Mouse (Mus musculus): Measurements from ENCODE around the gene Git2. TPM values are rescaled to one million over a fixed set of nuclear protein-coding genes. Genes with fewer than 3 reads are reported as not detected.

The Git2 gene
- polyA plus RNA-seq, 1 experiment from 2014 or later: 45.3 TPM

GRCm38 (mm10) chr5:114687901-114688300 lies 87.4 kb downstream of the Git2 start:
- ATAC-seq: no peak
- H3K27me3 ChIP-seq: 0 out of 2 replicates have a peak, but pooled peaks cover 6% of the 10 kb centered on the region
- H3K9me3 ChIP-seq (replicated peaks): no peaks in the 10 kb centered on the region

DNA sequence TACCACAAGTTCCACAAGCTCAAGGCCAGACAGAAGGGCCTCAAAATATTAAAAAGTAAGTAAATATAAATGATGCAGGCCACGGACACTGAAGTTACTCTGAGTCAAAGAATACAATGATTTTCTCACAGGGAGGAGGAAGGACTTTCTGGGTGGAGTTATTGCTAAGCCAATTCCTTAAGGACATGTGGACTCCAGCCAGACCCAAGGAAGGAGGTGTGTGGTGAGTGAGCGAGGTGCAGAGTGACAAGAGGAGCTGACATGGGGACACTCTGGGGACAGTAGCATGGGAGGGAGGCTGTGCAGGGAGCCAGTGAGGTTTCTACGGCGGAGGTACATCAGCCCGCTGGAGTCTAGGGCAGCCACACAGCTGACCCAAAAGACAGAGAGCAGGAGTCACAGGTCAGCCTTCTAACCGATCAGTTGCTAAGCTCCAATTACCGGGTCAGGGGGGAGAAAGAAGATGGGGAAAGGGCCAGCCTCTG lies 88.5 kb downstream of the Git2 start:
- no peak for ATAC-seq
- Histone ChIP-seq H3K27ac (no peak overlapping the region), H3K27me3 (0 out of 2 replicates have a peak, but pooled peaks cover under 1% of the 10 kb centered on the region), H3K36me3 (ENCODE audit: poor library complexity, severe bottlenecking) (no peaks in the 10 kb centered on the region; the same call in 1 of the 2 replicates), H3K9me3 (replicated peaks) (no peaks in the 10 kb centered on the region), H3K4me2 (no peak overlapping the region), H3K4me3 (no peak overlapping the region), H3K9ac (no peak overlapping the region), H3K4me1 (peaks cover 19% of the 10 kb centered on the region)
- WGBS: 74% methylated on average over 7 of the region's 7 CpGs

More at GRCm38 (mm10) chr5:114687901-114688300, 87.4 kb downstream of the Git2 start:
- H3K36me3 ChIP-seq (ENCODE audit: poor library complexity, severe bottlenecking): no peaks in the 10 kb centered on the region; the same call in 1 of the 2 replicates
- H3K4me2 ChIP-seq: no peak overlapping the region
- no peak overlapping the region for H3K4me3 ChIP-seq
- H3K4me1 ChIP-seq: peaks cover 19% of the 10 kb centered on the region
- H3K9ac ChIP-seq: no peak overlapping the region
- H3K27ac ChIP-seq: no peak overlapping the region

DNA sequence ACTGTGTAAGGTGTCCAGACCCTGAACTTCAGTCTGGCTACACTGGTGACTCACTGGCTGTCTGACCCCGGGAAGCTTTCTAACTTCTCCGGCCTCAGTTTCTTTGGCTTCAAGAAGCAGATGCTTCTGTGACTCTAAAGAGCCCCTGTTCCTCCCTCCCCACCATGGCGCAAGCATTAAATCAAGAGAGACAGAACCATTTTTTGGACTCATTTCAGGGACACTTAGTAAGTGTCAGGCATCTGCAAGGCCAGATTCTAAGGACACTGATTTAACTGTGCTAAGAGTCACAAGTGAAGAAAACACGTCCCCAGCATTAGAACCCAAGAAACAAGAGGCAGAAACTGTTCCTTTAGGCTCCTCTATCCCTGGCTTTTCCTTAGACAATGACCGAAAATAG lies 89.3 kb downstream of the Git2 start:
- no peak for ATAC-seq
- H3K4me3 ChIP-seq: no peak overlapping the region
- no peaks in the 10 kb centered on the region for H3K9me3 ChIP-seq (replicated peaks)
- H3K27me3 ChIP-seq: no peaks in the 10 kb centered on the region
- H3K4me2 ChIP-seq: no peak overlapping the region
- no peaks in the 10 kb centered on the region; the same call in 1 of the 2 replicates for H3K36me3 ChIP-seq (ENCODE audit: poor library complexity, severe bottlenecking)
- WGBS: 92% methylated on average over 5 of the region's 5 CpGs
- peaks cover 15% of the 10 kb centered on the region for H3K4me1 ChIP-seq
- no peak overlapping the region for H3K27ac ChIP-seq
- no peak overlapping the region for H3K9ac ChIP-seq

- Histone ChIP-seq H3K4me2 (no peak overlapping the region), H3K4me3 (no peak overlapping the region), H3K36me3 (ENCODE audit: poor library complexity, severe bottlenecking) (peaks cover 7% of the 10 kb centered on the region), H3K9me3 (replicated peaks) (no peaks in the 10 kb centered on the region), H3K27ac (no peak overlapping the region), H3K9ac (no peak overlapping the region), H3K27me3 (no peaks in the 10 kb centered on the region), H3K4me1 (peaks cover 9% of the 10 kb centered on the region)
- WGBS: 86% methylated on average over 8 of the region's 8 CpGs
- no peak for ATAC-seq
Measured at GRCm38 (mm10) chr5:114681717-114682116, 93.6 kb downstream of the Git2 start.

GRCm38 (mm10) chr5:114680676-114681285 lies 94.5 kb downstream of the Git2 start:
- Histone ChIP-seq H3K4me3 (no peak overlapping the region), H3K9me3 (replicated peaks) (no peaks in the 10 kb centered on the region), H3K4me1 (peaks cover 9% of the 10 kb centered on the region), H3K36me3 (ENCODE audit: poor library complexity, severe bottlenecking) (peaks cover 16% of the 10 kb centered on the region), H3K9ac (no peak overlapping the region), H3K4me2 (no peak overlapping the region), H3K27me3 (no peaks in the 10 kb centered on the region), H3K27ac (no peak overlapping the region)
- WGBS: 85% methylated on average over 19 of the region's 19 CpGs
- ATAC-seq: no peak

GRCm38 (mm10) chr5:114679841-114680591 lies 95.3 kb downstream of the Git2 start:
- H3K4me2 ChIP-seq: no peak overlapping the region
- H3K9ac ChIP-seq: 0 out of 2 replicates have a peak overlapping the region, but pooled peaks have one; percentile 30
- H3K27ac ChIP-seq: no peak overlapping the region
- H3K36me3 ChIP-seq (ENCODE audit: poor library complexity, severe bottlenecking): peaks cover 20% of the 10 kb centered on the region
- H3K9me3 ChIP-seq (replicated peaks): no peaks in the 10 kb centered on the region
- H3K27me3 ChIP-seq: no peaks in the 10 kb centered on the region
- no peak overlapping the region for H3K4me3 ChIP-seq
- peaks cover 9% of the 10 kb centered on the region for H3K4me1 ChIP-seq
- no peak for ATAC-seq
- 57% methylated on average over 17 of the region's 17 CpGs for WGBS

Small RNA genes within 50 kb of the gene (microRNA-seq; reads per million reads assigned to microRNA genes)
- 0.80 reads per million for gene Mir7028

Other genes with a start within 250 kb of the Git2 start
- 4.8 and 4.9 TPM in 2 replicates for gene Fam222a, start 207.5 kb downstream of the Git2 start, polyA plus RNA-seq (2015; fragmentation: Nextera tagmentation; extraction: Ambion mirVana)
- gene Trpv4, start 117.1 kb downstream of the Git2 start, polyA plus RNA-seq (2015; fragmentation: Nextera tagmentation; extraction: Ambion mirVana): 0.39 and 0.47 TPM in 2 replicates
- gene Gltp, start 84.5 kb downstream of the Git2 start, polyA plus RNA-seq (2015; fragmentation: Nextera tagmentation; extraction: Ambion mirVana): 51.7 and 57.1 TPM in 2 replicates
- 22.6 and 23.8 TPM in 2 replicates for gene Tchp, start 67.8 kb downstream of the Git2 start, polyA plus RNA-seq (2015; fragmentation: Nextera tagmentation; extraction: Ambion mirVana)
- gene Ankrd13a, start 840 bp downstream of the Git2 start, polyA plus RNA-seq (2015; fragmentation: Nextera tagmentation; extraction: Ambion mirVana): 26.8 and 30.0 TPM in 2 replicates
- gene 1500011B03Rik, start 48.0 kb upstream of the Git2 start, polyA plus RNA-seq (2015; fragmentation: Nextera tagmentation; extraction: Ambion mirVana): 184 and 195 TPM in 2 replicates
- not detected in 2 replicates for gene 4930519G04Rik, start 78.1 kb upstream of the Git2 start, polyA plus RNA-seq (2015; fragmentation: Nextera tagmentation; extraction: Ambion mirVana)
- gene Gm9936, start 83.2 kb upstream of the Git2 start, polyA plus RNA-seq (2015; fragmentation: Nextera tagmentation; extraction: Ambion mirVana): 0.76 and 0.87 TPM in 2 replicates
- gene Oasl2, start 121.4 kb upstream of the Git2 start, polyA plus RNA-seq (2015; fragmentation: Nextera tagmentation; extraction: Ambion mirVana): 1.5 and 2.0 TPM in 2 replicates
- 0.15 and 0.28 TPM in 2 replicates for gene Oasl1, start 147.7 kb upstream of the Git2 start, polyA plus RNA-seq (2015; fragmentation: Nextera tagmentation; extraction: Ambion mirVana)
- gene 2210016L21Rik, start 166.6 kb upstream of the Git2 start, polyA plus RNA-seq (2015; fragmentation: Nextera tagmentation; extraction: Ambion mirVana): 77.5 and 85.3 TPM in 2 replicates
- 0.05 and 0.06 TPM in 2 replicates for gene Hnf1a, start 195.6 kb upstream of the Git2 start, polyA plus RNA-seq (2015; fragmentation: Nextera tagmentation; extraction: Ambion mirVana)
- 16.0 and 16.4 TPM in 2 replicates for gene Sppl3, start 235.6 kb upstream of the Git2 start, polyA plus RNA-seq (2015; fragmentation: Nextera tagmentation; extraction: Ambion mirVana)